Mouse (Mus musculus): ENCODE measurements at regions not wholly inside any gene's neighbourhood (a gene's known extent, or its start where the extent isn't known, plus 50 kb on each side); places are given as distances from the start of the nearest gene placed in this dataset.

GRCm38 (mm10) chr12:9656324-9656723 lies 86.4 kb downstream of the Osr1 start:
- TF ChIP-seq CTCF (conservative IDR thresholded peaks at IDR 0.05; ENCODE audit: insufficient read depth, insufficient read length, low read depth, low read length) (no peak), POLR2A (IDR thresholded peaks at IDR 0.05; ENCODE audit: low read depth, low read length) (no peak)
